Mouse (Mus musculus): ENCODE data around the gene Flvcr1. TPM values are rescaled to one million over a fixed set of nuclear protein-coding genes. Genes with fewer than 3 reads are reported as not detected.

The Flvcr1 gene
- total and polyA plus RNA-seq, 3 experiments, result 37.5 to 86.8 (median 47.9) TPM

GRCm38 (mm10) chr1:190981412-190981811, 44.5 kb downstream of the Flvcr1 start:
- Histone ChIP-seq H3K27me3 (replicated peaks) (peaks cover 6% of the 10 kb centered on the region), H3K9me3 (replicated peaks; ENCODE audit: low read length) (peaks cover 6% of the 10 kb centered on the region), H3K4me1 (ENCODE audit: control insufficient read depth in 1 of 2, insufficient read depth in 2 of 2) (peaks cover 11 to 27% of the 10 kb centered on the region in 2 experiments), H3K27ac (ENCODE audit: insufficient read depth, low read depth) (peak overlapping the region; percentile 23; the same call in 1 of the 2 replicates), H3K4me3 (replicated peaks in 1 of 3; ENCODE audit: low read depth in 2 of 3, low read length in 2 of 3, poor library complexity in 1 of 3) (peak overlapping the region in 1 of 3 experiments; percentile 7), H3K9ac (ENCODE audit: insufficient read depth, low read depth) (no peak overlapping the region), H3K36me3 (replicated peaks in 1 of 2; ENCODE audit: control insufficient read depth in 1 of 2, insufficient read depth in 1 of 2, low read length in 1 of 2) (no peaks in the 10 kb centered on the region), H3K4me2 (ENCODE audit: insufficient read depth, low read depth, poor library complexity, severe bottlenecking) (peak overlapping the region; percentile 17), H3K79me2 (replicated peaks; ENCODE audit: control insufficient read depth, extremely low read depth, insufficient read depth, poor library complexity, severe bottlenecking) (no peaks in the 10 kb centered on the region)
- in situ Hi-C loops (cut with MboI; ENCODE audit: low pct_ligation_motif_present, low pct_unique_long_range_greater_than_20kb, low sequenced_read_pairs) (no loop called here), dilution Hi-C loops (cut with MboI; ENCODE audit: extremely low pct_ligation_motif_present, extremely low pct_unique_long_range_greater_than_20kb, low sequenced_read_pairs) (no loop called here)
- peak; percentile 88 for DNase-seq (ENCODE audit: extremely low read depth)
- no peak for TF ChIP-seq MAFK (IDR thresholded peaks at IDR 0.05; ENCODE audit: insufficient replicate concordance, low read length)
- no peak for TF ChIP-seq ZNF384 (IDR thresholded peaks at IDR 0.05; ENCODE audit: low read depth, low read length)
- TF ChIP-seq MXI1 (IDR thresholded peaks at IDR 0.05; ENCODE audit: low read depth, low read length), result no peak
- peak; percentile 57; the same call in 1 of the 2 replicates for TF ChIP-seq MEF2A (IDR thresholded peaks at IDR 0.05; ENCODE audit: borderline replicate concordance, low read depth, low read length)
- no peak for TF ChIP-seq UBTF (IDR thresholded peaks at IDR 0.05; ENCODE audit: low read depth, low read length)
- TF ChIP-seq MAX (IDR thresholded peaks at IDR 0.05; ENCODE audit: low read length), result peak; percentile 83
- no peak for TF ChIP-seq PAX5 (IDR thresholded peaks at IDR 0.05; ENCODE audit: low read length)
- no peak for TF ChIP-seq E2F4 (IDR thresholded peaks at IDR 0.05; ENCODE audit: insufficient replicate concordance, low read depth, low read length)
- TF ChIP-seq NRF1 (IDR thresholded peaks at IDR 0.05; ENCODE audit: low read depth, low read length), result peak; percentile 36; the same call in 1 of the 2 replicates
- no peak for TF ChIP-seq POLR2A (IDR thresholded peaks at IDR 0.05; ENCODE audit: low read depth, low read length)
- TF ChIP-seq GABPA (IDR thresholded peaks at IDR 0.05; ENCODE audit: insufficient replicate concordance, low read depth, low read length), result no peak
- no peak for TF ChIP-seq ZMIZ1 (IDR thresholded peaks at IDR 0.05; ENCODE audit: low read depth, low read length)
- TF ChIP-seq TCF12 (IDR thresholded peaks at IDR 0.05; ENCODE audit: low read depth, low read length), result peak; percentile 61; the same call in 1 of the 2 replicates
- TF ChIP-seq SMC3 (IDR thresholded peaks at IDR 0.05; ENCODE audit: low read depth, low read length), result no peak
- no peak for TF ChIP-seq ZC3H11A (IDR thresholded peaks at IDR 0.05; ENCODE audit: low read depth, low read length)
- TF ChIP-seq SIN3A (IDR thresholded peaks at IDR 0.05; ENCODE audit: low read length), result peak; percentile 58; the same call in 1 of the 2 replicates
- TF ChIP-seq ZKSCAN1 (IDR thresholded peaks at IDR 0.05; ENCODE audit: borderline replicate concordance, low read depth, low read length), result no peak
- peak; percentile 76 for TF ChIP-seq TBP (conservative IDR thresholded peaks at IDR 0.05; ENCODE audit: low read depth, low read length)
- 0 out of 2 replicates have a peak, but pooled peaks have one; percentile 42 for TF ChIP-seq NELFE (IDR thresholded peaks at IDR 0.05; ENCODE audit: low read depth, low read length)
- peak; percentile 72; the same call in 1 of the 2 replicates for TF ChIP-seq MYC (IDR thresholded peaks at IDR 0.05; ENCODE audit: low read depth, low read length)
- peak; percentile 40; the same call in 1 of the 2 replicates for TF ChIP-seq ETS1 (conservative IDR thresholded peaks at IDR 0.05; ENCODE audit: low read depth, low read length)
- no peak for TF ChIP-seq HCFC1 (IDR thresholded peaks at IDR 0.05; ENCODE audit: low read depth, low read length)
- TF ChIP-seq ELF1 (IDR thresholded peaks at IDR 0.05; ENCODE audit: low read depth, low read length), result peak; percentile 44; the same call in 1 of the 2 replicates
- no peak for TF ChIP-seq KAT2A (IDR thresholded peaks at IDR 0.05; ENCODE audit: insufficient replicate concordance, low read length)
- TF ChIP-seq USF1 (IDR thresholded peaks at IDR 0.05; ENCODE audit: low read depth, low read length), result no peak
- TF ChIP-seq EP300 (IDR thresholded peaks at IDR 0.05; ENCODE audit: low read length), result peak; percentile 65
- no peak for TF ChIP-seq MAZ (IDR thresholded peaks at IDR 0.05; ENCODE audit: low read depth, low read length)
- no peak for TF ChIP-seq CHD1 (IDR thresholded peaks at IDR 0.05; ENCODE audit: low read depth, low read length)
- TF ChIP-seq JUND (conservative IDR thresholded peaks at IDR 0.05; ENCODE audit: low read depth, low read length), result no peak
- peak; percentile 46; the same call in 1 of the 2 replicates for TF ChIP-seq IRF4 (IDR thresholded peaks at IDR 0.05; ENCODE audit: low read depth, low read length)
- TF ChIP-seq BHLHE40 (IDR thresholded peaks at IDR 0.05; ENCODE audit: low read depth, low read length), result 0 out of 2 replicates have a peak, but pooled peaks have one; percentile 55
- 0 out of 2 replicates have a peak, but pooled peaks have one; percentile 21 for TF ChIP-seq CHD2 (IDR thresholded peaks at IDR 0.05; ENCODE audit: low read length)
- TF ChIP-seq CTCF (conservative IDR thresholded peaks at IDR 0.05 in 1 of 2, IDR thresholded peaks at IDR 0.05 in 1 of 2; ENCODE audit: low read depth in 2 of 2, low read length in 2 of 2), result no peak
- no peak for TF ChIP-seq USF2 (conservative IDR thresholded peaks at IDR 0.05; ENCODE audit: low read depth, low read length)
- no peak for TF ChIP-seq JUN (IDR thresholded peaks at IDR 0.05; ENCODE audit: insufficient read depth, low read depth, low read length)
- TF ChIP-seq RAD21 (IDR thresholded peaks at IDR 0.05; ENCODE audit: low read depth, low read length), result no peak
- TF ChIP-seq POLR2AphosphoS2 (IDR thresholded peaks at IDR 0.05; ENCODE audit: low read depth, low read length), result no peak
- no peak for TF ChIP-seq RCOR1 (conservative IDR thresholded peaks at IDR 0.05; ENCODE audit: low read depth, low read length)
